Mouse (Mus musculus): ENCODE data around the gene Ccdc63. TPM values are rescaled to one million over a fixed set of nuclear protein-coding genes. Genes with fewer than 3 reads are reported as not detected.
"Not testable (repeated sequence)": the region's sequence is repeated elsewhere in the genome, so short reads cannot be mapped to it uniquely, and the experiment has no call there.

Ccdc63 gene
- not detected in 2 replicates for polyA plus RNA-seq (2012; ENCODE audit: insufficient read depth, insufficient read length, low replicate concordance, missing spikeins)

DNA sequence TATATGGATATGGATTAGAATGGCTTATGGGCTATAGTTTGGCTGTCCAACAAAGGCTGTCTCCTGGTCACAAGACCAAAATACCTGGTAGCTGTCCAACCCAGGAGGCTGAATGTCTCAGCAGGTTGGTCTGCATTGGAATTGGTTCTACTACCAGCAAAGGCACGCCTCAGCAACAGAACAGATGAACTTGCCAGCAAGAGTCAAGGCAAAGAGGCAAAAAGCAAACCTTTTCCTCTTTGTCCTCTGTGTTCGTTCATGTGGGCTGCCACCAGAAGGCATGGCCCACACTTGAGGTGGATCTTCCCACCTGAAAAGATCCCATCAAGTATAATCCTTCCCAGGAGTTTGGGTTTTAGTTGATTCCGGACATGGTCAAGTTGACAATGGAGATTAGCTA is at the start of gene Ccdc63:
Gene Ccdc63, minus strand, starts transcription at position 101 of the 400 bp plus-strand sequence.
- 93% methylated on average over 3 of the region's 3 CpGs for WGBS
- Histone ChIP-seq H3K27ac (ENCODE audit: insufficient read depth, low read depth, low read length) (no peak within 1 kb of the TSS), H3K4me3 (ENCODE audit: insufficient read depth, low read depth, low read length) (no peak within 1 kb of the TSS), H3K4me1 (ENCODE audit: control insufficient read depth, insufficient read depth, low read length) (peaks cover 15% of the 10 kb centered on the region)
- TF ChIP-seq POLR2A (IDR thresholded peaks at IDR 0.05; ENCODE audit: insufficient read depth, low read depth, low read length) = no peak
- TF ChIP-seq CTCF (IDR thresholded peaks at IDR 0.05; ENCODE audit: insufficient read depth, low read depth, low read length) = no peak

DNA sequence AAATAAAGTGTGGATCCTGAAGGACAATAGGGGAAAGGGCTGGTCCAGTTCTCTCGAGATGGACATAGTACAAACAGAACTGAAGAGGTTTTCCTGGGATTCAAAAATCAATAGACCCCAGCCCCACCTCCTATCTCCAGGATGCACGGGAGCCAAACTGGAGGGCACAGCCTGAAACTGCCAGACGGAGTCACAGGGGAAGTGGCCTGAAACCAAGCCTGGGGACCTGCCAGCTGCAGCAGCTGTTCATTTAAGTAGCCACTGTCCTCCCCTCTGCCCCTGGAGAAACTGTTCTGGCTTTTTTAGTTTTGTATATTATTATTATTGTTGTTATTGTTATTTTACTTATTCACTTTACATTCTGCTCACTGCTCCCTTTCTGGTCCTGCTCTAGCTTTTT is 48.5 kb upstream of the Ccdc63 start:
- WGBS = 54% methylated on average over 3 of the region's 3 CpGs
- peaks cover 8% of the 10 kb centered on the region for H3K4me1 ChIP-seq (ENCODE audit: control insufficient read depth, insufficient read depth, low read length)
- no peak overlapping the region for H3K4me3 ChIP-seq (ENCODE audit: insufficient read depth, low read depth, low read length)
- H3K27ac ChIP-seq (ENCODE audit: insufficient read depth, low read depth, low read length) = no peak overlapping the region
- TF ChIP-seq CTCF (IDR thresholded peaks at IDR 0.05; ENCODE audit: insufficient read depth, low read depth, low read length) = no peak
- no peak for TF ChIP-seq POLR2A (IDR thresholded peaks at IDR 0.05; ENCODE audit: insufficient read depth, low read depth, low read length)

DNA sequence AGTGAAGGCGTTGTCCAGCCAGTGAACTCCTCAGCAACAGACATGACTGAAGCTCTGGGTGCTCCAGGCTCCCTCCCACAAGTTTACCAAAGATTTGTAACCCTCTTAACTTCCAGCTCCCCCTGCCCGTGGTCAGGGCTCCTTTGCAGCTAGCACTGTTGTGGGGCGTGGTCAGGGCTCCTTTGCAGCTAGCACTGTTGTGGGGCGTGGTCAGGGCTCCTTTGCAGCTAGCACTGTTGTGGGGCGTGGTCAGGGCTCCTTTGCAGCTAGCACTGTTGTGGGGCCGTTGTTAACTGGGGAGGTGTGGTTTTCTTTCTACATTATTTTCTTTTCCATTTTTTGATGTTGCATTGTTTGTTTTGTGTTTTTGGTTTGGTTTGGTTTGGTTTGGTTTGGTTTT is 44.2 kb upstream of the Ccdc63 start:
- peaks cover 13% of the 10 kb centered on the region for H3K4me1 ChIP-seq (ENCODE audit: control insufficient read depth, insufficient read depth, low read length)
- not testable (repeated sequence) for H3K4me3 ChIP-seq (ENCODE audit: insufficient read depth, low read depth, low read length); H3K27ac ChIP-seq (ENCODE audit: insufficient read depth, low read depth, low read length)
- WGBS = 92% methylated on average over 6 of the region's 6 CpGs

- no peak overlapping the region for H3K4me3 ChIP-seq (ENCODE audit: insufficient read depth, low read depth, low read length)
- H3K4me1 ChIP-seq (ENCODE audit: control insufficient read depth, insufficient read depth, low read length) = peaks cover 16% of the 10 kb centered on the region
- WGBS = 66% methylated on average over 7 of the region's 7 CpGs
- TF ChIP-seq CTCF (IDR thresholded peaks at IDR 0.05; ENCODE audit: insufficient read depth, low read depth, low read length) (no peak), POLR2A (IDR thresholded peaks at IDR 0.05; ENCODE audit: insufficient read depth, low read depth, low read length) (no peak)
- H3K27ac ChIP-seq (ENCODE audit: insufficient read depth, low read depth, low read length) = 0 out of 2 replicates have a peak overlapping the region, but pooled peaks have one; percentile 27
Observed at GRCm38 (mm10) chr5:122184283-122184806, 43.7 kb upstream of the Ccdc63 start.

DNA sequence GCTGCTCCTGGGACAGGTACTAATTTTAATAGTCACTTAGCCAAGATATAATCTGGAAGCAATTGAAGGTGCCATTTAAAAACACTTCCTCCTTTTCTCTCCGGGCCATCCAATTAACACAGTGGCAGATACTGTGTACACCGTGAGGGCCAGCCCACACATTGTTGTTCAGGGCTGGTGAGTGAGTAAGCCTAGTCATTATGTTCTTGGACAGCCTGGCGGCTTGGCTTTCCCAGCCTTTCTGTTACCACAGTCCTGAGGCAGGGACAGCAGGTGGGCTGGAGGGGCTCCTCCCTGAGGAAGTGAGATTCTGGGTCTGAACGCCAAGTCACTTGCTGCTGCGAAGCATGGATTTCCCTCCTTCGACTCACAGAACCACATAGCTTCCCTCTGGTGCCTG is 39.0 kb upstream of the Ccdc63 start:
- TF ChIP-seq CTCF (IDR thresholded peaks at IDR 0.05; ENCODE audit: insufficient read depth, low read depth, low read length) (no peak), POLR2A (IDR thresholded peaks at IDR 0.05; ENCODE audit: insufficient read depth, low read depth, low read length) (no peak)
- Histone ChIP-seq H3K4me3 (ENCODE audit: insufficient read depth, low read depth, low read length) (no peak overlapping the region), H3K4me1 (ENCODE audit: control insufficient read depth, insufficient read depth, low read length) (peaks cover 17% of the 10 kb centered on the region), H3K27ac (ENCODE audit: insufficient read depth, low read depth, low read length) (peak overlapping the region; percentile 60)
- 14% methylated on average over 6 of the region's 6 CpGs for WGBS

GRCm38 (mm10) chr5:122176398-122176797 is 35.8 kb upstream of the Ccdc63 start:
- H3K4me3 ChIP-seq (ENCODE audit: insufficient read depth, low read depth, low read length) = no peak overlapping the region
- 24% methylated on average over 1 of the region's 1 CpGs for WGBS
- TF ChIP-seq POLR2A (IDR thresholded peaks at IDR 0.05; ENCODE audit: insufficient read depth, low read depth, low read length) (no peak), CTCF (IDR thresholded peaks at IDR 0.05; ENCODE audit: insufficient read depth, low read depth, low read length) (peak; percentile 54; the same call in 1 of the 2 replicates)

DNA sequence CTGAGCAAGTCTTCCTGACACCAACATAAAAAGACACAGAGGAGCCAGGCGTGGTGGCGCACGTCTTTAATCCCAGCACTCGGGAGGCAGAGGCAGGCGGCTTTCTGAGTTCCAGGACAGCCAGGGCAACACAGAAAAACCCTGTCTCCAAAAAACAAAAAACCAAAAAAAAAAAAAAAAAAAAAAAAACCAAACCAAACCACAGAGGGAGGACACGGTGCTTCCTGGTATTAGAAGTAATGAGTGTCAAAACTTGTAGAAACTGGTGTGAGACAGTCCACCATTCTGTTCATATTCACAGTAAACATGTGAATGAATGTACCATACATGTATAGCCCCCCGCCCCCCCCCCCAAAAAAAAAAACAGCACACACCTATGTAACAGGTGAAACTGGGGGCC is 35.3 kb upstream of the Ccdc63 start:
- Histone ChIP-seq H3K4me3 (ENCODE audit: insufficient read depth, low read depth, low read length) (no peak overlapping the region), H3K27ac (ENCODE audit: insufficient read depth, low read depth, low read length) (0 out of 2 replicates have a peak overlapping the region, but pooled peaks have one; percentile 25), H3K4me1 (ENCODE audit: control insufficient read depth, insufficient read depth, low read length) (peaks cover 30% of the 10 kb centered on the region)
- TF ChIP-seq POLR2A (IDR thresholded peaks at IDR 0.05; ENCODE audit: insufficient read depth, low read depth, low read length) = no peak
- no peak for TF ChIP-seq CTCF (IDR thresholded peaks at IDR 0.05; ENCODE audit: insufficient read depth, low read depth, low read length)
- WGBS = 64% methylated on average over 7 of the region's 7 CpGs

More at GRCm38 (mm10) chr5:122176398-122176797, 35.8 kb upstream of the Ccdc63 start:
- Histone ChIP-seq H3K4me1 (ENCODE audit: control insufficient read depth, insufficient read depth, low read length) (peaks cover 28% of the 10 kb centered on the region), H3K27ac (ENCODE audit: insufficient read depth, low read depth, low read length) (0 out of 2 replicates have a peak overlapping the region, but pooled peaks have one; percentile 25)

DNA sequence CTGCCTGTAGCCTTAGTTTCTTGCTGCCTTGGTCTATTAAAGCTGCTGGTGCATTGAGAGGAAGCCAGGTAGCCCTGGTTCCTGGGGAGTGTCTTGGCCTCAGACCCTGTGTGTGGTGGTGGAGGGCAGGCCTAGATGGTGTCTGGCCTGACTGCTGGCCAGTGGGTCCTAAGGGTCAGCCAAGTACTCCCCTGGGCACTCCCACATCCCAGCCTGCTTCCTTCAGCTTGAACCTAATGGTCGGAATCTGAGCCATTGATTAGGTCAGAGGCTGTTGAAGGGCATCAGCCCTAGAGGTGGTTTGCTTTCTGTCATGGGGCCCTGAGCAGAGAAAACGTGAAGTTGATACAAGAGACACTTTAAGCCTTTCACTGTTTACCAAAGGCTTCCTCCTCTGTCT is 34.8 kb upstream of the Ccdc63 start:
- H3K27ac ChIP-seq (ENCODE audit: insufficient read depth, low read depth, low read length) = 0 out of 2 replicates have a peak overlapping the region, but pooled peaks have one; percentile 1
- 49% methylated on average over 2 of the region's 2 CpGs for WGBS
- peaks cover 30% of the 10 kb centered on the region for H3K4me1 ChIP-seq (ENCODE audit: control insufficient read depth, insufficient read depth, low read length)
- TF ChIP-seq CTCF (IDR thresholded peaks at IDR 0.05; ENCODE audit: insufficient read depth, low read depth, low read length) = no peak
- TF ChIP-seq POLR2A (IDR thresholded peaks at IDR 0.05; ENCODE audit: insufficient read depth, low read depth, low read length) = no peak
- H3K4me3 ChIP-seq (ENCODE audit: insufficient read depth, low read depth, low read length) = no peak overlapping the region

GRCm38 (mm10) chr5:122171058-122171457 is 30.4 kb upstream of the Ccdc63 start:
- WGBS = 56% methylated on average over 8 of the region's 8 CpGs
- H3K27ac ChIP-seq (ENCODE audit: insufficient read depth, low read depth, low read length) = peak overlapping the region; percentile 43
- peak overlapping the region; percentile 6 for H3K4me3 ChIP-seq (ENCODE audit: insufficient read depth, low read depth, low read length)
- TF ChIP-seq CTCF (IDR thresholded peaks at IDR 0.05; ENCODE audit: insufficient read depth, low read depth, low read length) (no peak), POLR2A (IDR thresholded peaks at IDR 0.05; ENCODE audit: insufficient read depth, low read depth, low read length) (no peak)
- peaks cover 37% of the 10 kb centered on the region for H3K4me1 ChIP-seq (ENCODE audit: control insufficient read depth, insufficient read depth, low read length)

All from olfactory bulb, adult 2 months (tissue).